Mouse (Mus musculus) embryonic facial prominence, embryonic 12.5 days (tissue): ENCODE data around the gene Fcrlb. TPM values are rescaled to one million over a fixed set of nuclear protein-coding genes. Genes with fewer than 3 reads are reported as not detected.

Source experiments
- polyA plus RNA-seq: library from polyadenylated mRNA; unstranded; fragments of >200 nt; fragmentation: Nextera tagmentation; extraction: Ambion mirVana; gene quantifications from 2 replicates; pipeline ENCODE4 v1.2.1, GENCODE M21; 2016

Gene Fcrlb
- polyA plus RNA-seq, 1 experiment from 2014 or later, result not detected

Other genes starting within 250 kb of the Fcrlb start
- 9.1 TPM in 2 replicates for gene Atf6, start 45.2 kb downstream of the Fcrlb start, polyA plus RNA-seq
- gene Gm26620, start 27.9 kb downstream of the Fcrlb start, polyA plus RNA-seq, result 0.79 TPM in 1 of 2 replicates, not detected in the other
- 44.9 and 48.9 TPM in 2 replicates for gene Dusp12, start 27.4 kb downstream of the Fcrlb start, polyA plus RNA-seq
- not detected in 2 replicates for gene Fcrla, start 14.6 kb upstream of the Fcrlb start, polyA plus RNA-seq
- gene Fcgr2b, start 63.6 kb upstream of the Fcrlb start, polyA plus RNA-seq, result 0.32 and 0.38 TPM in 2 replicates
- gene Fcgr4, start 106.0 kb upstream of the Fcrlb start, polyA plus RNA-seq, result 0.13 TPM in 1 of 2 replicates, not detected in the other
- gene Fcgr3, start 152.0 kb upstream of the Fcrlb start, polyA plus RNA-seq, result 6.0 and 6.5 TPM in 2 replicates
- gene Cfap126, start 201.0 kb upstream of the Fcrlb start, polyA plus RNA-seq, result 1.4 and 1.8 TPM in 2 replicates
- 210 and 216 TPM in 2 replicates for gene Sdhc, start 237.7 kb upstream of the Fcrlb start, polyA plus RNA-seq
- 4.5 and 4.7 TPM in 2 replicates for gene Mpz, start 237.8 kb upstream of the Fcrlb start, polyA plus RNA-seq